Mouse (Mus musculus) adrenal gland, adult (tissue): ENCODE measurements at regions not wholly inside any gene's neighbourhood (a gene's known extent, or its start where the extent isn't known, plus 50 kb on each side); places are given as distances from the start of the nearest gene placed in this dataset.
A peak's percentile ranks its signal among the peaks of the same experiment; 100 is the strongest.

Source experiments
- DNase-seq, 2 experiments: peaks; one replicate each; pipeline ENCODE4 v3.0.0; 2022 to 2023; ENCODE audit warnings: low spot score in 1 of 2; ENCODE audit not compliant: inconsistent age in 2 of 2

GRCm38 (mm10) chr3:157710790-157711381, 144.2 kb downstream of the Ptger3 start:
- DNase-seq: no peak

GRCm38 (mm10) chr3:157699961-157700360, 133.3 kb downstream of the Ptger3 start:
- no peak for DNase-seq

- DNase-seq: no peak
Measured at GRCm38 (mm10) chr3:157698529-157698928, 131.8 kb downstream of the Ptger3 start.

GRCm38 (mm10) chr3:157695128-157696075, 128.7 kb downstream of the Ptger3 start:
- DNase-seq: peak; percentile 16 to 43
